Mouse (Mus musculus): ENCODE results near the gene Pygo2. TPM values are rescaled to one million over a fixed set of nuclear protein-coding genes. Genes with fewer than 3 reads are reported as not detected.
A peak's percentile ranks its signal among the peaks of the same experiment; 100 is the strongest.

Pygo2 gene
- polyA plus RNA-seq, 1 experiment from 2014 or later, result 55.8 TPM

GRCm38 (mm10) chr3:89458965-89459807 is 29.2 kb downstream of the Pygo2 start:
- Histone ChIP-seq H3K4me1 (ENCODE audit: control insufficient read depth, insufficient read depth, low read length) (no peaks in the 10 kb centered on the region), H3K9ac (replicated peaks; ENCODE audit: low read length) (peak overlapping the region; percentile 70), H3K4me2 (ENCODE audit: low read depth, low read length) (peak overlapping the region; percentile 67), H3K27me3 (ENCODE audit: control insufficient read depth, insufficient read depth, low read length) (no peaks in the 10 kb centered on the region), H3K9me3 (replicated peaks; ENCODE audit: control insufficient read depth, low read length) (no peaks in the 10 kb centered on the region), H3K27ac (replicated peaks; ENCODE audit: low read depth, low read length) (0 out of 2 replicates have a peak overlapping the region, but pooled peaks have one; percentile 66), H3K4me3 (ENCODE audit: low read depth, low read length) (peak overlapping the region; percentile 57), H3K36me3 (replicated peaks; ENCODE audit: control insufficient read depth, insufficient read depth, low read depth, low read length) (no peaks in the 10 kb centered on the region)
- ATAC-seq (replicated peaks; ENCODE audit: insufficient number of reproducible peaks, low FRiP score, low TSS enrichment, low read depth) (peak; percentile 86), DNase-seq (ENCODE audit: low spot score) (peak; percentile 94)
- under 1% methylated on average over 34 of the region's 36 CpGs for WGBS

- Histone ChIP-seq H3K4me1 (ENCODE audit: control insufficient read depth, insufficient read depth, low read length) (no peaks in the 10 kb centered on the region), H3K27me3 (ENCODE audit: control insufficient read depth, insufficient read depth, low read length) (no peaks in the 10 kb centered on the region), H3K9me3 (replicated peaks; ENCODE audit: control insufficient read depth, low read length) (no peaks in the 10 kb centered on the region), H3K4me3 (ENCODE audit: low read depth, low read length) (no peak overlapping the region), H3K36me3 (replicated peaks; ENCODE audit: control insufficient read depth, insufficient read depth, low read depth, low read length) (no peaks in the 10 kb centered on the region), H3K4me2 (ENCODE audit: low read depth, low read length) (no peak overlapping the region), H3K27ac (replicated peaks; ENCODE audit: low read depth, low read length) (no peak overlapping the region), H3K9ac (replicated peaks; ENCODE audit: low read length) (no peak overlapping the region)
- DNase-seq (ENCODE audit: low spot score) (no peak), ATAC-seq (replicated peaks; ENCODE audit: insufficient number of reproducible peaks, low FRiP score, low TSS enrichment, low read depth) (no peak)
- WGBS, result 38% methylated on average over 4 of the region's 4 CpGs
These were observed 38.3 kb downstream of the Pygo2 start for GRCm38 (mm10) chr3:89468268-89468667.

- Histone ChIP-seq H3K9me3 (replicated peaks; ENCODE audit: control insufficient read depth, low read length) (no peaks in the 10 kb centered on the region), H3K4me3 (ENCODE audit: low read depth, low read length) (no peak overlapping the region), H3K36me3 (replicated peaks; ENCODE audit: control insufficient read depth, insufficient read depth, low read depth, low read length) (no peaks in the 10 kb centered on the region), H3K27ac (replicated peaks; ENCODE audit: low read depth, low read length) (no peak overlapping the region), H3K4me2 (ENCODE audit: low read depth, low read length) (no peak overlapping the region), H3K9ac (replicated peaks; ENCODE audit: low read length) (no peak overlapping the region), H3K27me3 (ENCODE audit: control insufficient read depth, insufficient read depth, low read length) (no peaks in the 10 kb centered on the region), H3K4me1 (ENCODE audit: control insufficient read depth, insufficient read depth, low read length) (no peaks in the 10 kb centered on the region)
- ATAC-seq (replicated peaks; ENCODE audit: insufficient number of reproducible peaks, low FRiP score, low TSS enrichment, low read depth) (no peak), DNase-seq (ENCODE audit: low spot score) (no peak)
- 76% methylated on average over 7 of the region's 7 CpGs for WGBS
These were observed 42.3 kb downstream of the Pygo2 start for GRCm38 (mm10) chr3:89472280-89472679.

- no peak for DNase-seq (ENCODE audit: low spot score)
These were observed 43.8 kb downstream of the Pygo2 start for GRCm38 (mm10) chr3:89473838-89474237.

GRCm38 (mm10) chr3:89479055-89479454 is 49.0 kb downstream of the Pygo2 start:
- Histone ChIP-seq H3K27ac (replicated peaks; ENCODE audit: low read depth, low read length) (no peak overlapping the region), H3K4me1 (ENCODE audit: control insufficient read depth, insufficient read depth, low read length) (no peaks in the 10 kb centered on the region), H3K9me3 (replicated peaks; ENCODE audit: control insufficient read depth, low read length) (no peaks in the 10 kb centered on the region), H3K27me3 (ENCODE audit: control insufficient read depth, insufficient read depth, low read length) (no peaks in the 10 kb centered on the region), H3K4me3 (ENCODE audit: low read depth, low read length) (no peak overlapping the region), H3K4me2 (ENCODE audit: low read depth, low read length) (no peak overlapping the region), H3K9ac (replicated peaks; ENCODE audit: low read length) (no peak overlapping the region), H3K36me3 (replicated peaks; ENCODE audit: control insufficient read depth, insufficient read depth, low read depth, low read length) (no peaks in the 10 kb centered on the region)
- WGBS, result 84% methylated on average over 6 of the region's 6 CpGs
- no peak for DNase-seq (ENCODE audit: low spot score)
- no peak for ATAC-seq (replicated peaks; ENCODE audit: insufficient number of reproducible peaks, low FRiP score, low TSS enrichment, low read depth)

More at GRCm38 (mm10) chr3:89473838-89474237, 43.8 kb downstream of the Pygo2 start:
- H3K27ac ChIP-seq (replicated peaks; ENCODE audit: low read depth, low read length), result no peak overlapping the region
- H3K36me3 ChIP-seq (replicated peaks; ENCODE audit: control insufficient read depth, insufficient read depth, low read depth, low read length), result no peaks in the 10 kb centered on the region
- WGBS, result 78% methylated on average over 6 of the region's 6 CpGs
- H3K9ac ChIP-seq (replicated peaks; ENCODE audit: low read length), result no peak overlapping the region
- H3K9me3 ChIP-seq (replicated peaks; ENCODE audit: control insufficient read depth, low read length), result no peaks in the 10 kb centered on the region
- H3K4me1 ChIP-seq (ENCODE audit: control insufficient read depth, insufficient read depth, low read length), result no peaks in the 10 kb centered on the region
- ATAC-seq (replicated peaks; ENCODE audit: insufficient number of reproducible peaks, low FRiP score, low TSS enrichment, low read depth), result no peak
- H3K4me3 ChIP-seq (ENCODE audit: low read depth, low read length), result no peak overlapping the region
- H3K27me3 ChIP-seq (ENCODE audit: control insufficient read depth, insufficient read depth, low read length), result no peaks in the 10 kb centered on the region
- no peak overlapping the region for H3K4me2 ChIP-seq (ENCODE audit: low read depth, low read length)

GRCm38 (mm10) chr3:89481488-89481887 is 51.5 kb downstream of the Pygo2 start:
- 42% methylated on average over 2 of the region's 2 CpGs for WGBS

GRCm38 (mm10) chr3:89482249-89482648 is 52.2 kb downstream of the Pygo2 start:
- no peak for ATAC-seq (replicated peaks; ENCODE audit: insufficient number of reproducible peaks, low FRiP score, low TSS enrichment, low read depth)
- 89% methylated on average over 5 of the region's 5 CpGs for WGBS
- H3K9me3 ChIP-seq (replicated peaks; ENCODE audit: control insufficient read depth, low read length), result no peaks in the 10 kb centered on the region
- no peak overlapping the region for H3K4me2 ChIP-seq (ENCODE audit: low read depth, low read length)
- no peaks in the 10 kb centered on the region for H3K4me1 ChIP-seq (ENCODE audit: control insufficient read depth, insufficient read depth, low read length)
- H3K4me3 ChIP-seq (ENCODE audit: low read depth, low read length), result no peak overlapping the region
- no peak overlapping the region for H3K27ac ChIP-seq (replicated peaks; ENCODE audit: low read depth, low read length)
- no peak for DNase-seq (ENCODE audit: low spot score)
- H3K27me3 ChIP-seq (ENCODE audit: control insufficient read depth, insufficient read depth, low read length), result no peaks in the 10 kb centered on the region
- no peak overlapping the region for H3K9ac ChIP-seq (replicated peaks; ENCODE audit: low read length)
- H3K36me3 ChIP-seq (replicated peaks; ENCODE audit: control insufficient read depth, insufficient read depth, low read depth, low read length), result no peaks in the 10 kb centered on the region

More at GRCm38 (mm10) chr3:89481488-89481887, 51.5 kb downstream of the Pygo2 start:
- Histone ChIP-seq H3K4me1 (ENCODE audit: control insufficient read depth, insufficient read depth, low read length) (no peaks in the 10 kb centered on the region), H3K27me3 (ENCODE audit: control insufficient read depth, insufficient read depth, low read length) (no peaks in the 10 kb centered on the region), H3K9ac (replicated peaks; ENCODE audit: low read length) (no peak overlapping the region), H3K36me3 (replicated peaks; ENCODE audit: control insufficient read depth, insufficient read depth, low read depth, low read length) (no peaks in the 10 kb centered on the region), H3K9me3 (replicated peaks; ENCODE audit: control insufficient read depth, low read length) (no peaks in the 10 kb centered on the region), H3K27ac (replicated peaks; ENCODE audit: low read depth, low read length) (no peak overlapping the region), H3K4me3 (ENCODE audit: low read depth, low read length) (no peak overlapping the region), H3K4me2 (ENCODE audit: low read depth, low read length) (no peak overlapping the region)
- DNase-seq (ENCODE audit: low spot score) (no peak), ATAC-seq (replicated peaks; ENCODE audit: insufficient number of reproducible peaks, low FRiP score, low TSS enrichment, low read depth) (no peak)

Measured in embryonic facial prominence, embryonic 11.5 days (tissue).